ENCODE assay signal across 12 mouse cellular contexts in genomic region chr2:52571339-52571968, GRCm38 (mm10).
A peak's percentile ranks its signal among the peaks of the same experiment; 100 is the strongest.
DNase-seq lines count a peak whose midpoint lies in the region; ATAC-seq lines count a peak whose summit lies in the region.
"Had no signal": no experiment of that assay in that cellular context is flagged by ENCODE, and none has a peak within 500 bp of the region (broad histone marks: within the 10 kb centered on the region; RNA-seq: fewer than 3 reads in every experiment).

No protein-coding gene starts in this region.

- peak; percentile 93 for ATAC-seq in liver, embryonic 11.5 days (replicated peaks; ENCODE audit: low FRiP score)
- ATAC-seq in midbrain, embryonic 16.5 days: no peak
- ATAC-seq: intestine, postnatal 0 days had no signal

- DNase-seq in heart, adult 11 months: peak; percentile 91
- DNase-seq in heart, postnatal 36 days: no peak
- DNase-seq in ZHBTc4 (ENCODE audit: low read depth, low spot score): peak; percentile 48
- DNase-seq in liver, embryonic 11.5 days (ENCODE audit: low spot score): peak; percentile 55
- peak; percentile 46 for DNase-seq in splenic B cell, adult 2 months (ENCODE audit: low read depth, low spot score)
- DNase-seq in kidney, adult 11 months: no peak
- DNase-seq in layer of hippocampus, adult 18-20 months (ENCODE audit: low spot score in 2 of 2): no peak
- DNase-seq: cerebellum, postnatal 14 days had no signal

- no peaks in the 10 kb centered on the region for H3K27me3 ChIP-seq in liver, embryonic 11.5 days (replicated peaks; ENCODE audit: control insufficient read depth, insufficient read depth, low read length)
- H3K27me3 ChIP-seq in splenic B cell, adult 2 months (ENCODE audit: control insufficient read depth, insufficient read depth, low read length, poor library complexity, severe bottlenecking): no peaks in the 10 kb centered on the region
- H3K27me3 ChIP-seq in midbrain, embryonic 16.5 days (ENCODE audit: control insufficient read depth, insufficient read depth, low read depth, low read length): no peaks in the 10 kb centered on the region
- H3K27me3 ChIP-seq: neural tube, embryonic 13.5 days had no signal

- H3K4me1 ChIP-seq in liver, embryonic 11.5 days (replicated peaks; ENCODE audit: control insufficient read depth, insufficient read depth, low read length): peaks cover 22% of the 10 kb centered on the region
- no peaks in the 10 kb centered on the region for H3K4me1 ChIP-seq in midbrain, embryonic 16.5 days (ENCODE audit: control insufficient read depth, insufficient read depth, low read length)
- H3K4me1 ChIP-seq: neural tube, embryonic 13.5 days had no signal

- no peak overlapping the region for H3K9ac ChIP-seq in liver, embryonic 11.5 days (ENCODE audit: low read depth, low read length)
- no peak overlapping the region for H3K9ac ChIP-seq in midbrain, embryonic 16.5 days (ENCODE audit: low read depth, low read length)
- H3K9ac ChIP-seq: neural tube, embryonic 13.5 days had no signal

- no peak overlapping the region for H3K27ac ChIP-seq in liver, embryonic 11.5 days (ENCODE audit: low read depth, low read length)
- H3K27ac ChIP-seq in midbrain, embryonic 16.5 days (ENCODE audit: low read length): no peak overlapping the region
- H3K27ac ChIP-seq: macrophage; neural tube, embryonic 13.5 days had no signal

- intact Hi-C loops in heart, postnatal 36 days (cut with DNase I): no loop called here

- WGBS in liver, embryonic 11.5 days: 35% methylated on average over 13 of the region's 13 CpGs
- 83% methylated on average over 13 of the region's 13 CpGs for WGBS in midbrain, embryonic 16.5 days

- H3K4me3 ChIP-seq in liver, embryonic 11.5 days (ENCODE audit: low read depth, low read length): no peak overlapping the region
- no peak overlapping the region for H3K4me3 ChIP-seq in midbrain, embryonic 16.5 days (ENCODE audit: low read depth, low read length)
- H3K4me3 ChIP-seq: neural tube, embryonic 13.5 days had no signal

- H3K36me3 ChIP-seq in liver, embryonic 11.5 days (ENCODE audit: control insufficient read depth, insufficient read depth, low read length): no peaks in the 10 kb centered on the region
- H3K36me3 ChIP-seq in splenic B cell, adult 2 months (ENCODE audit: control insufficient read depth, insufficient read depth, low read length, poor library complexity, severe bottlenecking): no peaks in the 10 kb centered on the region
- no peaks in the 10 kb centered on the region for H3K36me3 ChIP-seq in midbrain, embryonic 16.5 days (ENCODE audit: control insufficient read depth, insufficient read depth, low read length)
- H3K36me3 ChIP-seq: neural tube, embryonic 13.5 days had no signal

- peak overlapping the region; percentile 37 for H3K4me2 ChIP-seq in liver, embryonic 11.5 days
- no peak overlapping the region for H3K4me2 ChIP-seq in midbrain, embryonic 16.5 days (ENCODE audit: low read length)
- H3K4me2 ChIP-seq: neural tube, embryonic 13.5 days had no signal

- no peaks in the 10 kb centered on the region for H3K9me3 ChIP-seq in liver, embryonic 11.5 days (ENCODE audit: control insufficient read depth, low read length)
- H3K9me3 ChIP-seq in midbrain, embryonic 16.5 days (replicated peaks; ENCODE audit: control insufficient read depth, low read length, poor library complexity, severe bottlenecking): no peaks in the 10 kb centered on the region
- H3K9me3 ChIP-seq: neural tube, embryonic 13.5 days had no signal

Comparison
In these comparisons a context has a peak if more than half of its experiments do, and no peak if none do; other contexts are left out.
1. DNase-seq: peak in heart, adult 11 months (single experiment), ZHBTc4 (single experiment), liver, embryonic 11.5 days (single experiment) and splenic B cell, adult 2 months (single experiment); none in heart, postnatal 36 days (0 of 2), kidney, adult 11 months (single experiment) and layer of hippocampus, adult 18-20 months (0 of 2).